Mouse (Mus musculus) frontal cortex, postnatal 25 days (tissue): ENCODE measurements around the gene Mgat4d.
"Not testable (repeated sequence)": the region's sequence is repeated elsewhere in the genome, so short reads cannot be mapped to it uniquely, and the experiment has no call there.

ENCODE experiments used
- DNase-seq, 2 experiments: peaks; one replicate each; pipeline ENCODE4 v3.0.0; 2022; ENCODE audit warnings: low spot score in 2 of 2

Gene Mgat4d

GRCm38 (mm10) chr8:83390006-83390701, 41.9 kb downstream of the Mgat4d start:
- no peak for DNase-seq

- DNase-seq, result no peak
These were observed 44.2 kb downstream of the Mgat4d start for GRCm38 (mm10) chr8:83392521-83392920.

GRCm38 (mm10) chr8:83394325-83394724, 46.1 kb downstream of the Mgat4d start:
- DNase-seq, result no peak

- DNase-seq, result no peak
These were observed 48.4 kb downstream of the Mgat4d start for GRCm38 (mm10) chr8:83396680-83397079.

- no peak for DNase-seq
These were observed 49.5 kb downstream of the Mgat4d start for GRCm38 (mm10) chr8:83397726-83398125.

- no peak for DNase-seq
These were observed 57.3 kb downstream of the Mgat4d start for GRCm38 (mm10) chr8:83405548-83405947.

GRCm38 (mm10) chr8:83406836-83407235, 58.6 kb downstream of the Mgat4d start:
- no peak for DNase-seq

GRCm38 (mm10) chr8:83408496-83408895, 60.2 kb downstream of the Mgat4d start:
- no peak for DNase-seq

GRCm38 (mm10) chr8:83416878-83417277, 68.6 kb downstream of the Mgat4d start:
- no peak for DNase-seq

- no peak for DNase-seq
These were observed 69.7 kb downstream of the Mgat4d start for GRCm38 (mm10) chr8:83417970-83418369.

- no peak for DNase-seq
These were observed 70.7 kb downstream of the Mgat4d start for GRCm38 (mm10) chr8:83418805-83419516.

GRCm38 (mm10) chr8:83421354-83421753, 73.1 kb downstream of the Mgat4d start:
- no peak for DNase-seq

GRCm38 (mm10) chr8:83423032-83423825, 75.0 kb downstream of the Mgat4d start:
- no peak for DNase-seq

GRCm38 (mm10) chr8:83425202-83425601, 76.9 kb downstream of the Mgat4d start:
- no peak for DNase-seq

- DNase-seq, result no peak
These were observed 78.0 kb downstream of the Mgat4d start for GRCm38 (mm10) chr8:83426104-83426759.

- DNase-seq, result no peak
These were observed 78.7 kb downstream of the Mgat4d start for GRCm38 (mm10) chr8:83426949-83427348.

GRCm38 (mm10) chr8:83428621-83429020, 80.3 kb downstream of the Mgat4d start:
- DNase-seq, result not testable (repeated sequence)

GRCm38 (mm10) chr8:83429071-83429524, 80.8 kb downstream of the Mgat4d start:
- DNase-seq, result no peak
